In the genomic region with DNA sequence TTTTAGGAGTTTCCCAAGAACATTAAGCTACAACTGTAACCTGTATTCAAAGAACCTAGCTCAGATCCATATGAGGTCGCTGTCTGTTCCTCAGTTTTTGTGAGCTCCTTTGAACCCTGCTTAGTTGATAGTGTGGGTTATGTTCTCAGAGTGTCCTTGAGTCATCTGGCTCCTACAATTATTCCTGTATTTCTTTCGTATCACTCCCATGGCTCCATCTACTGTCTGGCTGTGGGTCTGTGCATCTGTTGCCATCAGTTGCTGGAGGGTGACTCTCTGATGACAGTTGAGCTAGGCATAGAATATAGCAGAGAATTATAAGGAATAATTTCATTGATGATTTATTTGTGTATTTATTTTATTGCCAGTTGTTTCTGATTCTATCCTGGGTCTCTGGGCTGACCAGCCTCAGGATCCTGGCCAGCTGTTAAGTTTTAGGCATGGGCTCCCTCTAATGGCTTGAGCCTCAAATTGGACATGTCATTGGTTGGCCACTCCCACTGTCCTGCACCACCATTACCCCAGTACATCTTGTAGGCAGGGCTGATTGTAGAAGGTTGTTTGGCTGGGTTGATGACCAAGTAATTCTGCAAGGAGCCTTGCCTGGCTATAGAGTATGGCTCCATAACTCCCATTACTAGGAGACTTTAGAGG, we compare ENCODE assay signal across 15 mouse cellular contexts.
DNase-seq lines count a peak whose midpoint lies in the region; ATAC-seq lines count a peak whose summit lies in the region.
"Had no signal": no experiment of that assay in that cellular context is flagged by ENCODE, and none has a peak within 500 bp of the region (broad histone marks: within the 10 kb centered on the region; RNA-seq: fewer than 3 reads in every experiment).

No protein-coding gene starts in this region.

- ATAC-seq in hindbrain, embryonic 12.5 days (ENCODE audit: low FRiP score) = 0 out of 2 replicates have a peak, but pooled peaks have one; percentile 50
- no peak for ATAC-seq in hindbrain, embryonic 16.5 days
- ATAC-seq in lung, embryonic 15.5 days (ENCODE audit: borderline replicate concordance, extremely low read depth, low FRiP score, low TSS enrichment) = peak; percentile 72; the same call in 1 of the 2 replicates
- ATAC-seq in liver, embryonic 12.5 days = no peak
- no peak for ATAC-seq in cerebellum, adult (ENCODE audit: insufficient number of reproducible peaks, low FRiP score, low TSS enrichment)

- no peaks in the 10 kb centered on the region for H3K9me3 ChIP-seq in hindbrain, embryonic 12.5 days (replicated peaks)
- no peaks in the 10 kb centered on the region for H3K9me3 ChIP-seq in hindbrain, embryonic 16.5 days (ENCODE audit: control insufficient read depth, low read length)
- H3K9me3 ChIP-seq in lung, embryonic 15.5 days = no peaks in the 10 kb centered on the region
- no peaks in the 10 kb centered on the region for H3K9me3 ChIP-seq in liver, embryonic 12.5 days (replicated peaks)
- H3K9me3 ChIP-seq: forebrain, embryonic 12.5 days; G1E; hindbrain, embryonic 10.5 days; neural tube, embryonic 13.5 days had no signal

- no peak overlapping the region for H3K27ac ChIP-seq in hindbrain, embryonic 12.5 days
- no peak overlapping the region for H3K27ac ChIP-seq in hindbrain, embryonic 16.5 days (ENCODE audit: low read depth, low read length)
- no peak overlapping the region for H3K27ac ChIP-seq in lung, embryonic 15.5 days
- no peak overlapping the region for H3K27ac ChIP-seq in liver, embryonic 12.5 days
- H3K27ac ChIP-seq: forebrain, embryonic 12.5 days; heart, adult 2 months; hindbrain, embryonic 10.5 days; neural tube, embryonic 13.5 days had no signal

- WGBS in hindbrain, embryonic 12.5 days = 69% methylated on average over 2 of the region's 2 CpGs
- WGBS in hindbrain, embryonic 16.5 days = 86% methylated on average over 2 of the region's 2 CpGs
- 61% methylated on average over 2 of the region's 2 CpGs for WGBS in lung, embryonic 15.5 days
- 43% methylated on average over 2 of the region's 2 CpGs for WGBS in liver, embryonic 12.5 days (ENCODE audit: insufficient replicate concordance)

- no peaks in the 10 kb centered on the region for H3K27me3 ChIP-seq in hindbrain, embryonic 12.5 days
- no peaks in the 10 kb centered on the region for H3K27me3 ChIP-seq in hindbrain, embryonic 16.5 days (replicated peaks; ENCODE audit: control insufficient read depth, insufficient read depth, low read length)
- H3K27me3 ChIP-seq in lung, embryonic 15.5 days = no peaks in the 10 kb centered on the region
- H3K27me3 ChIP-seq in liver, embryonic 12.5 days (replicated peaks) = no peaks in the 10 kb centered on the region
- H3K27me3 ChIP-seq: forebrain, embryonic 12.5 days; neural tube, embryonic 13.5 days had no signal

- no peak overlapping the region for H3K9ac ChIP-seq in hindbrain, embryonic 12.5 days
- no peak overlapping the region for H3K9ac ChIP-seq in hindbrain, embryonic 16.5 days (ENCODE audit: low read depth, low read length)
- no peak overlapping the region for H3K9ac ChIP-seq in lung, embryonic 15.5 days
- H3K9ac ChIP-seq in liver, embryonic 12.5 days = no peak overlapping the region
- H3K9ac ChIP-seq: forebrain, embryonic 12.5 days; neural tube, embryonic 13.5 days had no signal

- H3K36me3 ChIP-seq in hindbrain, embryonic 12.5 days = no peaks in the 10 kb centered on the region
- no peaks in the 10 kb centered on the region for H3K36me3 ChIP-seq in hindbrain, embryonic 16.5 days (ENCODE audit: control insufficient read depth, insufficient read depth, low read length)
- H3K36me3 ChIP-seq in lung, embryonic 15.5 days = no peaks in the 10 kb centered on the region
- H3K36me3 ChIP-seq in liver, embryonic 12.5 days = no peaks in the 10 kb centered on the region
- H3K36me3 ChIP-seq: forebrain, embryonic 12.5 days; G1E; hindbrain, embryonic 10.5 days; neural tube, embryonic 13.5 days had no signal

- no peak overlapping the region for H3K4me2 ChIP-seq in hindbrain, embryonic 12.5 days (replicated peaks)
- H3K4me2 ChIP-seq in hindbrain, embryonic 16.5 days (ENCODE audit: low read length) = no peak overlapping the region
- no peak overlapping the region for H3K4me2 ChIP-seq in lung, embryonic 15.5 days
- no peak overlapping the region for H3K4me2 ChIP-seq in liver, embryonic 12.5 days
- H3K4me2 ChIP-seq: forebrain, embryonic 12.5 days; neural tube, embryonic 13.5 days had no signal

- no peaks in the 10 kb centered on the region for H3K4me1 ChIP-seq in hindbrain, embryonic 12.5 days
- H3K4me1 ChIP-seq in hindbrain, embryonic 16.5 days (ENCODE audit: control insufficient read depth, insufficient read depth, low read depth, low read length) = no peaks in the 10 kb centered on the region
- H3K4me1 ChIP-seq in lung, embryonic 15.5 days = no peaks in the 10 kb centered on the region
- H3K4me1 ChIP-seq in liver, embryonic 12.5 days = no peaks in the 10 kb centered on the region
- H3K4me1 ChIP-seq: forebrain, embryonic 12.5 days; hindbrain, embryonic 10.5 days; neural tube, embryonic 13.5 days had no signal

- H3K4me3 ChIP-seq in hindbrain, embryonic 12.5 days = no peak overlapping the region
- H3K4me3 ChIP-seq in hindbrain, embryonic 16.5 days (ENCODE audit: low read length) = no peak overlapping the region
- H3K4me3 ChIP-seq in lung, embryonic 15.5 days = no peak overlapping the region
- no peak overlapping the region for H3K4me3 ChIP-seq in liver, embryonic 12.5 days
- H3K4me3 ChIP-seq: forebrain, embryonic 12.5 days; heart, adult 2 months; hindbrain, embryonic 10.5 days; neural tube, embryonic 13.5 days had no signal

- DNase-seq in A20 (ENCODE audit: low read depth, low spot score) (peak; percentile 22), R1 (ENCODE audit: low read depth, low spot score) (peak; percentile 2)
- DNase-seq in ovary, postnatal 14 days (ENCODE audit: low spot score) = no peak
- DNase-seq: heart, adult 2 months; spleen, adult 18-20 months; thymus, postnatal 14 days had no signal

Comparison
In these comparisons a context has a peak if more than half of its experiments do, and no peak if none do; other contexts are left out.
1. ATAC-seq: peak in hindbrain, embryonic 12.5 days (single experiment) and lung, embryonic 15.5 days (single experiment); none in hindbrain, embryonic 16.5 days (single experiment), liver, embryonic 12.5 days (single experiment) and cerebellum, adult (single experiment).